Mouse (Mus musculus) gastrocnemius, postnatal 25 days (tissue): ENCODE measurements around the gene Olfr718-ps1. TPM values are rescaled to one million over a fixed set of nuclear protein-coding genes. Genes with fewer than 3 reads are reported as not detected.
A peak's percentile ranks its signal among the peaks of the same experiment; 100 is the strongest.

Experiments
- DNase-seq: peaks from one replicate; pipeline ENCODE4 v3.0.0; 2022
- microRNA-seq, 2 experiments: library from miRNA; unstranded; fragments of <30 nt; microRNA quantifications; one replicate each; pipeline ENCODE4 v1.2.0; 2021; ENCODE audit warnings: borderline replicate concordance in 2 of 2
- total RNA-seq, 2 experiments: library from RNA; stranded (reverse); gene quantifications; 1 replicate in 1 of 2; 2 replicates in 1 of 2; pipeline ENCODE4 v1.2.3; 2021

The Olfr718-ps1 gene
- total RNA-seq, 2 experiments from 2014 or later, result 0.05 TPM; not detected in 1

DNA sequence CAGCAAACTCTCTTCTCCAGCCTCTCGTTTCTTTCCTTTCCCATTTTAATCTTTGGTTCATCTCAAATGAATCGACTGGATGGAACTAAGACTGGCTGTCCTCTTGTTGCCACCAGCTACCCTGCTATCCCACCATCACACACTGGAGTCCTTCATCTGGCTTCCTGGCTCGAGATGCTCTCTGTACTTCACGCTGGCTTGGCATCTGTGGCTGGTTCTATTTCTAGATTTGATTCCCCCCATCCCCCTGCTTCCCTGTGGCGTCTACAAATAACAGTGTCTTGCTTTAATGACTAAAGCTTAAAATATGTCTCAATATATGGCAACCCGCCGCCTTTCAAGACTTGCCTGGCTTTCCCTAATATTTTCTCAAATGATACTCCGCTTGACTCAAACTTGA is 19.5 kb downstream of the Olfr718-ps1 start:
- DNase-seq, result no peak

DNA sequence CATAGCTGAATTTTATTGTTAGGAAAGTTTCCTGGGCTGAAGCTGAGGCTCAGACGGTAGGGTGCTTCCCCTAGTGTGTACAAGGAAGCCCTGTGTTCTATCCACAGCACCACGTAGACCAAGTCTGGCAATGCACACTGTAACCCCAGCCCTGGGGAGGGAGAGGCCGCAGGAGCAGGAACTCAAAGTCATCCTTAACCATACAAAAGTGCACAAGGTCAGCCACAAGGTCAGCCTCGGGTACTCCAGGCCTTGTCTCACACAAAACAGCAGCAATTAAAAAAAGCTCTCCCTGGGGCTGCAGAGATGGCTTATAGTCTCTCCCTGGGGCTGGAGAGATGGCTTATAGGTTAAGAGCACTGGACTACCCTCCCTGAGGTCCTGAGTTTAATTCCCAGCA is 20.5 kb downstream of the Olfr718-ps1 start:
- DNase-seq, result no peak

DNA sequence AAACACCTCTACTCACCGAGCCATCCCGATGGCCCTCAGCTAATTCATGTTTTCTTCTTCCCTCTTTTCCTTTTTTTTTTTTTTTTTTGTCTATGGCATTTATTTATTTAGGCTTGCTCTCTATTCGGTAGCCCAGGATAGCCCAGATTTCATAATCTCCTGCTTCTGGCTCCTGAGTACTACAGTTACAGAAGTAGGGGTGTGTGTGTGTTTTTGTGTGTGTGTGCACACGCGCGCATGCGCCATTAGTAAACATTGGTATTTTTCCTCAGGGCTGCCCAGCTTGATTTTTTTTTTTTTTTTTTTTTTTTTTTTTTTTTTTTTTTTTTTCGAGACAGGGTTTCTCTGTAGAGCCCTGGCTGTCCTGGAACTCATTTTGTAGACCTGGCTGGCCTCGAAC is 21.3 kb downstream of the Olfr718-ps1 start:
- DNase-seq, result no peak

DNA sequence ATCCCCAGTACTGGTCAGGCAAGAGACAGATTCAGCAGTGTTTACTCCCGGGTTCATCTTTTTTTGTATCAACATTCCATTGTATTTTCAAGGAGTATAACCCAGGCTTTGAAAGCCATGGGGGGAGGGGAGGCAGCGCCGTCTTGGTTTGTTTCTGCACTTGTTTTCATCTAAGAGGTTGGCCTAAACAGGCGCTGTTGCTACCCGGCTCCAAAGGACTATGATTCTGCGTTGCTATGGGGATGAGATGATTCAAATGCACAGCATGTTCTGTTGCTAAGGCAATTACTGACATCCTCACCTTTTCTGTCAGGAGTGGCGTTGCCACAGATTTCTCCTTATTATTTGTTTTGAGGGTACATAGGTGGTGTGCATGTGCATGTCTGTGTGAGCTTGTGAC is 21.8 kb downstream of the Olfr718-ps1 start:
- DNase-seq, result no peak

DNA sequence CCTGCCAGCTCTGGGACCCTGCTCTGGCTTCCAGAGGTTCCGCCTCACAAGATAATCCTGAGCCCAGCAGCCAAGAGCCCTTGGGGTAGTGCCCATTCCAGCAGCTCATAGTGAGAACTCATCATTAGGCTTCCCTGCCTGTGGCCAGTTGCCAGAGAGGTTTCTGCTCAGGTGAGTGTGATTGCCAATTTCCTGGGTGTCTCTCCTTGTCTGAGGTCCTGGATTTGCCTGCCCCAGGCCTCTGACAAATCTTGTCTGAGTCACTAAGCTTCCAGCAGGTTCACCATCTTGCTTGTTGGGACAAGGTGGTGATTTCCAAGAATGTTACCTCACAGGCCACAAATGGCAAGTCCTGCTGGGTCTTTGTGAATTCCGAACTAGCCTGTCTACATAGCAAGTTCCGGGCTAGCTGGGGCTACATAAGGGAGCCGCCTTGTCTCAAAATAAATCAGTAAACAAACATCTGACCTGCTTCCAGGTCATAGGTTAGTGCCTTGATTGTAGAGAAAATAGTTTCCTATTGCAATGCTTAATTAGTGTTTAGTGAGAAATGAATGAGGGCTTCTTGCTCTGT is 22.5 kb downstream of the Olfr718-ps1 start:
- no peak for DNase-seq

DNA sequence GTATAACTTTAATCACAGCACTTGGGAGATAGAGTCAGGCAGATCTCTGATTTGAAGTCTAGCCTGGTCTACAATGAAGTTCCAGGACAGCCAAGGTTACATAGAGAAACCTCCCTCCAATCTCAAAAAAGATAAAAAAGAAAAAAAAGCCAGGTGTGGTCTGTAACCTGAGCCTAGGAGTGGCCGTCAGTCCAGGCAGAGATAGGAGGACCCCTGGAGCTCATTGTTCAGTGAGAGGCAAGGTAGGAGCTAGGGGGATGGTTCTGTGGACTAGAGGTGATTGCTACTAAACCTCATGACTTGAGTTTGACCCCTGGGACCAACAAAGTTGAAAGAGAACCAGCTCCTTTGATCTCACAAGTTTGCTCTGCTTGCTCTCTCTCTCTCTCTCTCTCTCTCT is 24.7 kb downstream of the Olfr718-ps1 start:
- DNase-seq, result no peak

DNA sequence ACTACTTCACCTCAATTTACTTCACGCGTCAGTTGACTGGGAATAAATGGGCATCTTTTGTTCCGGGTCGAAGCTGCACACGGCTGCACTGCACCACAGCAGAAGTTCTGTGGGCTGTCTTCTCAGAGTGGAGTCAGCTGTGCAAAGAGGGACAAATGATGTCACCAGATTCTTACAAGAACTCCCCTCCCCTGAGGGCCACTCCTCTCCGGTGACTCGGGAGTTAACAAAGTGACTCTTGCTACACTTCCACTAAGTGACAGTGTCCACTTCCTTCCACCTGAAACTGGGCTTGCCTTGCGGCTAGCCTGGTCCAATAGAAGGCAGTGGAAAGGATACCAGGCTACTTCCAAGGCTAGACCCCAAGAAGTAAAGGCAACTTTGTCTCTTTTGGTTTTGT is 25.3 kb downstream of the Olfr718-ps1 start:
- no peak for DNase-seq

DNA sequence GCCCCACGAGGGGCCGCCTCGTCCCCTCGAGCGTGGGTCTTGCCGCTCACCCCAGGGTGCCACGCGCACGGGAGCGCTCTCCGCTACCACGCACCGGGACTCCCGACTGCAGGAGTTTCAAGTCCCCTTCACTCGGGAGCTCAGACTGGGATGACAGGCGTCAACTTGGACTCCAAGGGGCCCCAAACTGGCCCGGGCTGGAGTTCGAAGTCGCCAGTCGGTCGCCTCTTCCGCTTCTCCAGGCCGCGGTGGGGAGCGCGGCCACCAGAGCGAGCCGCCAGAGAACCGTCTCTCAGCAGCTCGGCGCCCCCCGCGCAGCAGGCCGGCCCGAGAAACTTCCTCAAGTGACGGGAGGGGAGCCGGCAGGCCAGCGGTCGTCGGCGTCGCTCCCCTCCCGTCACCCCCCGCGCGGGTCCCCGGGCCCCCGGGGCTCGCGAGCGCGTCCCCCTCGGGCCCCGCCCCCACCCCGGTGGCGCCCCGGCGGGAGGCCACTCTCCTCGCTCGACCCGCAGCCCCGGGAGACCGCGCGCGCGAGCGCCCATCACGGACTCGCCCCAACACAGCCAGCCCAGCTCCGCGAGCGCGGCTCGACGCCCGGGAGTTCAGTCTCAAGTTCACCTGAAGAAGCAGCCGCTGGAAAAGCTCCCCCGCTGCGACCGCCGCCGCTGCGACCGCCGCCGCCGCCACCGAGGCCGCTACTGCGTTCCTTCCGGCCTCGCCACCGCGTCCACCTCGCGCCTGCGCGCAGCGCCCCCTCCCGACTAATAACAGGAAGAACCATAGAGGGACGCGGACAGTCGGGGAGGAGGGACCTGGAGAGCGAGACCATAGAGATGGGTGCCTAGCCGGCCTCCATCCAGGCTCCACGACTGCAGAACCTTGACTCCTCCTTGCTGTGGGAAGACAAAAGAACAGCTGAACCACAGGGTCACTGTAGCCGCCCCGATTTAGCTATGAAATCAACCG is 34.8 kb downstream of the Olfr718-ps1 start, which contains the start of gene Rnf216:
TSS of gene Rnf216 (minus strand) at position 714 of the 966 bp plus-strand sequence.
- peak; percentile 90 for DNase-seq

DNA sequence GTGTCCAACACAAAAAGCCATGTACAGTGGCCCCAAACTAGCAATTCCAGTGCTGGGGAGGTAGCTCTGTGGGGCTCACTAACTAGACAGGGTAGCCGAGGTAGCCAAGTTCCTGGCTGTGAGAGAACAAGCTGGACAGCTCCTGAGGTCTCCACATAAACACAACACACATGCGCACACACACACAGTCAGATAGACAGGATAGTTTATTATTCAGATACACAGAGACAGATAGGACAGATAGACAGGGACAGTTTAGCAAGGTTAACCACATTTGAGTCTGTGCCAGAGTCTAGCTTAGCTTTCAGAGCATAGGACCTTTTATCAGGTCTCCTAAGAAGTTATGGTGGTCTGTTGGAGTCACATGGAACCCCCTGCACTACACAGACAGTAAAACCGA is 40.5 kb downstream of the Olfr718-ps1 start:
- DNase-seq, result no peak

DNA sequence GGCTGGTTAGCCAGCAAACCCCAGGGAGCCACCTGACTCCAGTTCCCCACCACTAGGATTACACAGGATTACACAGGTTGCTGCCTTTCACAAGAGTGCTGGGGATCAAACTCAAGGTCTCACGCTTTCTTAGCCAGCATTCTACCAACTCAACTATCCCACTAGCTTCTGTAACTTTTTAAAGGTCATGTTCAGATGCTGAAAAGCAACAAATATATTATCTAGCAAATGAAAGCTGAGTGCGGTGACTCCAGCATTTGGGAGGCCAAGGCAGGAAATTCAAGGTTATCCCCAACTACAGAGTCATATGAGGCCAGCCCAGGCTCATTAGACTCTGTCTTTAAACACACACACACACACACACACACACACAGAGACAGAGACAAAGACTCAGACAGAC is 44.1 kb downstream of the Olfr718-ps1 start:
- no peak for DNase-seq

DNA sequence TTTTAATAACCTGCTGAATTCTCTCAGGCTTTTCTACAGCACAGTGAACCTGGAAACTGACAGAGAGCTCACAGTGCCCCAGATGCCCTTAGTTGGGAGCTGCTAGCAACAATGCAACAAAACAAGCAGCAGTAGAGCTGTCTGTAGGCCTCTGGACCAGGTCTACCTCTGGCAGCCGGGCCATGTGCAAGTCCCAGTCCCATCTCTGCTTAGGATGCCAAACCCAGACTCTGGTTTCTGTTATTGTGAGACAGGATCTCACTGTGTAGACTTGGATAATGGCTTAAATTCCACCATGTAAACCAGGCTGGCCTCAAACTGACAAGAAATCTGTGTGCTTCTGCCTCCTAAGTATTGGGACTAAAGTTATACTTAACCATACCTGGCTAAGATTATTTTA is 45.8 kb downstream of the Olfr718-ps1 start:
- DNase-seq, result no peak

DNA sequence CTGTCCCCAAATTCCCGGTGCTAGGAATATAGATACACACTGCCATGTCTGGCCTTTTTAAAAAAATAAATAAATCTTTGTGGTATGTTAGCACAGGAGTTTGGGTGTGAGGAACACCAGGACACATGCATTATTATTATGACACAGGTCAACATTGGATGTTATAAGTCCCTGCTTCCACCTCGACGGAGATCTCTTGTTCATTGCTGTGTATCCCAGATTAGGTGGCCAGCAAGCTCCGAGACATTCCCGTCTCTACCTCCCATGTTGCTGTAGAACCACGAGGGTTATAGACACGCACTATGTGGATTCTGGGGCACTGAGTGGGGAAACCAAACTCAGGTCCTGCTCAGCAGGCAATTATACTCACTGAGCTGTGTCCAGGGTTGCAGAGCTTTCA is 52.1 kb downstream of the Olfr718-ps1 start:
- DNase-seq, result no peak

DNA sequence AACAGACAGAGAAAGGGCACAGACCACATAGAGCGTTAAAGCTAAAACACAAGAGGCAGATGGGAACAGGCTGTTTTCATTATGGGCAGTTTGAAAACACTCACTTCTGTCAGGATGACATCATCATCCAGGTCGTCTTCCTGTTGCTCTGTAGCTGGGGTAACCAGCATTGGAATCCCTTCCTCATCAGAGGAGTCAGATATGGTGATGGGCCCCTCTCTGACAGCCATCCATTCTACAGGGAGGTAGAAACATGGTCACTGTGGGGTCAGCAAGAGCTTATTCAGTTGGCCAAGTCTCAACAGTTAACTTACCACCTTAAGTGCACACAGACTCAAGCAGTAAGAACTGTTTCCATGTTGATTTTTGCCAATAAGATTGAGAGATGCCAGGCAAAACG is 54.5 kb downstream of the Olfr718-ps1 start:
- no peak for DNase-seq

DNA sequence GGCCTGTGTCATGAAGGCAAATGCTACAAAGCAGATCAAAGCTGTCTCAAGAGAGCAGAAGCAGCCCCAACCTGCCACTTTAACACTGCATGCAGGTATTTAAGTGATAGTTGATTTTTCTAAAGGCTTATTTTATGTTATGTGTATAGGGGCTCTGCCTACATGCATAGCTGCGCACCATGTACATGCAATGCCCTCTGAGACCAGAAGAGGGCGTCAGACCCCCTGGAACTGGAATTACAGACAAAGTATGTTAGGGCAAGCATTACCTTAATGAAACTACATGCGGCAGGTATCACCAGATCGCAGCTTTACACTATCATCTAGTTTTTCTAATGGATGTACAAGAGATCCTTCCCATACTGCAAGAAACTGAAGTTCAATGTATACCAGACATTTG is 62.5 kb downstream of the Olfr718-ps1 start:
- no peak for DNase-seq

Small RNAs within 50 kb of the gene (microRNA-seq; reads per million reads assigned to microRNA genes)
- gene Gm44405, result 0 reads per million in 2 experiments

Other genes starting within 250 kb of the Olfr718-ps1 start
- gene Actb, start 240.8 kb downstream of the Olfr718-ps1 start, total RNA-seq, result 100 to 1,000 TPM; 487 to 619 TPM
- 10 to 100 TPM; 13.4 to 17.6 TPM for gene Fscn1, start 187.2 kb downstream of the Olfr718-ps1 start, total RNA-seq
- gene Rnf216, start 34.6 kb downstream of the Olfr718-ps1 start, total RNA-seq, result 10 to 100 TPM; 14.8 to 16.1 TPM
- 1 to 10 TPM; 3.6 to 3.7 TPM for gene Rbak, start 33.2 kb upstream of the Olfr718-ps1 start, total RNA-seq
- not detected for gene Spdye4b, start 33.4 kb upstream of the Olfr718-ps1 start, total RNA-seq
- not detected for gene Spdye4a, start 79.3 kb upstream of the Olfr718-ps1 start, total RNA-seq
- gene Zfp12, start 87.6 kb upstream of the Olfr718-ps1 start, total RNA-seq, result 1 to 10 TPM; 6.7 to 8.0 TPM
- gene Zfp316, start 122.4 kb upstream of the Olfr718-ps1 start, total RNA-seq, result 1 to 10 TPM; 2.9 to 3.1 TPM
- gene Zfp853, start 146.0 kb upstream of the Olfr718-ps1 start, total RNA-seq, result under 1 TPM in 1 of 2 experiments, not detected in 1; 0.28 TPM
- 10 to 100 TPM in 1 of 2 experiments, 1 to 10 TPM in 1; 8.1 to 11.2 TPM for gene E130309D02Rik, start 167.8 kb upstream of the Olfr718-ps1 start, total RNA-seq
- gene Zdhhc4, start 181.7 kb upstream of the Olfr718-ps1 start, total RNA-seq, result 10 to 100 TPM; 32.1 to 33.0 TPM
- gene Grid2ip, start 209.8 kb upstream of the Olfr718-ps1 start, total RNA-seq, result not detected